Mouse (Mus musculus) liver, adult 2 months (tissue): ENCODE results near the gene Aen.

Source experiments
- CTCF ChIP-seq: fragments of 200-500 bp; IDR thresholded peaks from 2 replicates; pipeline ENCODE4 v1.5.1; 2011; ENCODE audit warnings: low read depth, low read length, control low read depth
- POLR2A ChIP-seq: fragments of 200-500 bp; IDR thresholded peaks from 2 replicates; pipeline ENCODE4 v1.6.1; 2011; ENCODE audit warnings: low read length, control low read depth; ENCODE audit not compliant: insufficient read depth; ENCODE audit errors: extremely low read depth

DNA sequence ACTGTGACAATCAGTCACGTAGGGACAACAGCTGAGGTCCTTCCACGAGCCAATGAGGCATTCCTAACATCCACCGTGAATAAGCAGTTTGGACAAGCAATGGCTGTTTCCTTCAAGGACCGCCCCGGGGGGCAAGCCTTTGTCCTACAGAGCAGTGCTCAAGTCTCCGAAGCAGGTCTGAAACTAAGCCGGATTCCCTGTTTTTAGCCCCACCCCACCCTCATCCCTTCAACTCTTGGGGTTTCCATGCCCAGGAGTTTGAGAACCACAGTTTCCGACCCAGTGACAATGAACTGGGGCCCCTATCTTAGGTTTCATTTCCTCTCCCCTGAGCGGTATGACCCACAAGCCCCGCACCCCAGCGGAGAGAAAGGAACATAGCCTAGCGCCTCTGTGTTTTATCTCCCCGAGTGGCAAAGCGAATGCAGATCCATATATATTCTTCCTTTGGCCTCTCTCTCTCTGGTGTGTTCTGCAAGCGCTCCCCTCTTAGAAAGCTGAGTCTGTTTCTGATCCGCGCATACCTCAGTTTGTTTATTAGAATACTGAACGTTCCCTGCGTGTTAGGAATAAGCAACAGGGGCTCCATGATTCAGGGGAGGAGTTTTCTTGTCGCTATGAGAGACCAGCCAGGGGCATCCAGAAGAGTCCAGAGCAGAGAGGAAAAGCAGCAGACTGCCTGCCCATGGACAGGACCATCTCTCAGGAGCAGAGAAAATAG lies 16.8 kb downstream of the Aen start:
- TF ChIP-seq CTCF: no peak
- TF ChIP-seq POLR2A: no peak
